Mouse (Mus musculus) thymus, adult 2 months (tissue): ENCODE measurements around the gene Myl4.

Experiments used
- CTCF ChIP-seq: fragments of 200-500 bp; IDR thresholded peaks from 2 replicates; pipeline ENCODE4 v1.5.1; 2012; ENCODE audit warnings: mild to moderate bottlenecking, control low read depth, low read length, moderate library complexity, borderline replicate concordance; ENCODE audit not compliant: control insufficient read depth, poor library complexity, insufficient read depth; ENCODE audit errors: extremely low read depth
- POLR2A ChIP-seq: fragments of 200-500 bp; IDR thresholded peaks from 2 replicates; pipeline ENCODE4 v1.6.1; 2012; ENCODE audit warnings: mild to moderate bottlenecking, low read length, control low read depth, moderate library complexity; ENCODE audit not compliant: control insufficient read depth, poor library complexity, insufficient read depth; ENCODE audit errors: extremely low read depth

DNA sequence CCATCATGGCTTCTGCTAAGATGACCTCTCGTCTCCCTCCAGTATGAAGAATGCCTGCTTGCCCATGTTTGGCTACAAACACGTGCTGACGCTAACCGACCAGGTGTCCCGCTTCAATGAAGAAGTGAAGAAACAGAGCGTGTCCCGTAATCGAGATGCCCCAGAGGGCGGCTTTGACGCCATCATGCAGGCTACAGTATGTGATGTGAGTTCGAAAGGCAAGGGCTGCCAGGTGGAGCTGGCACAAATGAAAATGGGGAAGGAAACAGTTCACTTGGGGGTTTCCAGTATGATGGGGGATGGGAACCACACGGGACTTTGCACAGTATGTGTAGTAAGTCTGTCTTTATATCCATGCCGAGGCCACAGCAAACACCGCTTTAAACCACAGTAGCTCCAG, 86.5 kb downstream of the Myl4 start:
- no peak for TF ChIP-seq CTCF
- TF ChIP-seq POLR2A, result no peak
